Mouse (Mus musculus): ENCODE data around the gene Tcf21.

DNA sequence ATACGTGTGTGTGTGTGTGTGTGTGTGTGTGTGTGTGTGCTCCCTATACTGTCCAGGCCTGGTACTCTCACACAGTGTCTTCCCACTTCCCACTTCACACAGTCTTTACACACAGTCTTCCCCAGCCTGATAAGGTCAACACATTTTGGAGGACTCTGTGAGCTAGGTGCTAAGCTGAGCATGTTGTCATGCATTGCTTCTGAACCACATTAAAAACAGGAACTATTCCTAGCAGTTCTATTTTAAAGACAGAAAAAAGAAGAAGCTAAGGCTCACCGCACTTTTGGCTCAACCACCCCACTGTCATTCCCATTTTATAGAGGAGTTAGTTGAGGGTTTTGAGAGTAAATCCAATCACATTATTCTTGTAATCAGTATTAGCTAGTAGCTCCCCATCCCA, 47.2 kb upstream of the Tcf21 start:
- no peak for TF ChIP-seq CTCF (IDR thresholded peaks at IDR 0.05)
- TF ChIP-seq EP300 (IDR thresholded peaks at IDR 0.05) = no peak
